Mouse (Mus musculus) forebrain, embryonic 14.5 days (tissue): Measurements from ENCODE around the gene Taf3. TPM values are rescaled to one million over a fixed set of nuclear protein-coding genes. Genes with fewer than 3 reads are reported as not detected.

ENCODE experiments used
- ATAC-seq: fragments of 200-750 bp; cut with Nextera tagmentation; 2 replicates; pipeline ENCODE4 v1.8.0; 2017; ENCODE audit warnings: mild to moderate bottlenecking, moderate library complexity
- DNase-seq: peaks from one replicate; pipeline ENCODE4 v3.0.0-alpha.2; 2015; ENCODE audit warnings: low spot score
- H3K27ac ChIP-seq: fragments of 300-500 bp; sonication (generic); 2 replicates; pipeline ENCODE4 v1.5.1; 2014; ENCODE audit warnings: low read depth, mild to moderate bottlenecking, control low read depth, low read length, moderate library complexity
- H3K27me3 ChIP-seq: fragments of 300-500 bp; sonication (generic); replicated peaks from 2 replicates; pipeline ENCODE4 v1.6.1; 2014; ENCODE audit warnings: low read length, control low read depth, mixed read lengths; ENCODE audit not compliant: control insufficient read depth, insufficient read depth
- H3K36me3 ChIP-seq: fragments of 300-500 bp; sonication (generic); 2 replicates; pipeline ENCODE4 v1.6.1; 2014; ENCODE audit warnings: low read length, control low read depth; ENCODE audit not compliant: control insufficient read depth, insufficient read depth
- H3K4me1 ChIP-seq: fragments of 300-500 bp; sonication (generic); 2 replicates; pipeline ENCODE4 v1.6.1; 2014; ENCODE audit warnings: antibody characterized with exemption, low read length, control low read depth; ENCODE audit not compliant: control insufficient read depth, insufficient read depth
- H3K4me2 ChIP-seq: fragments of 300-500 bp; sonication (generic); 2 replicates; pipeline ENCODE4 v1.6.1; 2014; ENCODE audit warnings: mild to moderate bottlenecking, control low read depth, low read length
- H3K4me3 ChIP-seq: fragments of 300-500 bp; sonication (generic); 2 replicates; pipeline ENCODE4 v1.5.1; 2014; ENCODE audit warnings: low read depth, low read length, control low read depth
- H3K9ac ChIP-seq: fragments of 300-500 bp; sonication (generic); 2 replicates; pipeline ENCODE4 v1.6.1; 2014; ENCODE audit warnings: mild to moderate bottlenecking, low read length, control low read depth, moderate library complexity
- H3K9me3 ChIP-seq: fragments of 300-500 bp; sonication (generic); replicated peaks from 2 replicates; pipeline ENCODE4 v1.6.1; 2016; ENCODE audit warnings: low read length, control low read depth, mixed read lengths; ENCODE audit not compliant: control insufficient read depth
- WGBS: fragments of 180-500 bp; shearing (Covaris S2); extraction: QIAGEN DNeasy Blood & Tissue Kit; methylation state at CpG from one replicate; pipeline ENCODE4 v1.1.7; 2014; 5-methylcytosine and 5-hydroxymethylcytosine counted together
- polyA plus RNA-seq: library from polyadenylated mRNA; unstranded; fragments of >200 nt; fragmentation: Nextera tagmentation; extraction: Ambion mirVana; gene quantifications from 2 replicates; pipeline ENCODE4 v1.2.1, GENCODE M21; 2014

Gene Taf3
- polyA plus RNA-seq, 1 experiment from 2014 or later = 10.9 TPM

DNA sequence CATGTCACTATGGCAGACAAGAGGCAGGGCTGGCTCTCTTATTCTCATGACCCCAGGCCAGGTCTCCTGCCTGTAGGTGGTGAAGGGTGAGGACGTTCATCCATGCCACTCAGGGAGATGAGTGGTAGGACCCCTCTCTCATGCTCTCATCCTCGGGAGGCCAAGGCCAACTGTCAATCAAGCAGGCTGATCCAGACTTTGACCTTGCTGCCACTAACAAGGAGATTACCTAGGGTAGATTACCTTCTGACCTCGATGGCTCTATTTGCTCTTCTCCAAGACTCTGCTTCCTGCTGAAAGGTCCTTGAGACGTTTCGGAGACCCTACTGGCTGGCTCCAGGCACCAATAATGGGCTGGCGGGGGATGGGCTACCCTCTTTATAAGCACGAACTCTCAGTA lies 26.1 kb upstream of the Taf3 start:
- H3K4me1 ChIP-seq = peaks cover 11% of the 10 kb centered on the region
- no peak overlapping the region for H3K27ac ChIP-seq
- H3K4me2 ChIP-seq = no peak overlapping the region
- no peak overlapping the region for H3K9ac ChIP-seq
- H3K4me3 ChIP-seq = no peak overlapping the region
- WGBS = 85% methylated on average over 7 of the region's 7 CpGs
- no peak for DNase-seq
- no peaks in the 10 kb centered on the region for H3K27me3 ChIP-seq
- H3K9me3 ChIP-seq = no peaks in the 10 kb centered on the region
- H3K36me3 ChIP-seq = no peaks in the 10 kb centered on the region
- ATAC-seq = no peak

GRCm38 (mm10) chr2:10071751-10072150 lies 23.4 kb upstream of the Taf3 start:
- no peaks in the 10 kb centered on the region for H3K4me1 ChIP-seq
- peaks cover 18% of the 10 kb centered on the region for H3K36me3 ChIP-seq
- no peak for DNase-seq
- WGBS = 92% methylated on average over 7 of the region's 7 CpGs
- no peak overlapping the region for H3K9ac ChIP-seq
- H3K27ac ChIP-seq = no peak overlapping the region
- no peaks in the 10 kb centered on the region for H3K27me3 ChIP-seq
- H3K4me2 ChIP-seq = no peak overlapping the region
- H3K4me3 ChIP-seq = no peak overlapping the region
- H3K9me3 ChIP-seq = no peaks in the 10 kb centered on the region
- ATAC-seq = no peak

GRCm38 (mm10) chr2:10058836-10059235 lies 10.4 kb upstream of the Taf3 start:
- no peak for DNase-seq
- no peak for ATAC-seq
- no peak overlapping the region for H3K4me3 ChIP-seq
- no peak overlapping the region for H3K27ac ChIP-seq
- H3K4me2 ChIP-seq = no peak overlapping the region
- no peaks in the 10 kb centered on the region for H3K4me1 ChIP-seq
- H3K36me3 ChIP-seq = peaks cover 89% of the 10 kb centered on the region
- WGBS = 84% methylated on average over 5 of the region's 5 CpGs
- no peak overlapping the region for H3K9ac ChIP-seq
- H3K27me3 ChIP-seq = no peaks in the 10 kb centered on the region
- H3K9me3 ChIP-seq = no peaks in the 10 kb centered on the region

GRCm38 (mm10) chr2:10051996-10052395 lies 3.6 kb upstream of the Taf3 start:
- H3K27ac ChIP-seq = no peak overlapping the region
- no peak overlapping the region for H3K9ac ChIP-seq
- H3K4me1 ChIP-seq = peaks cover 10% of the 10 kb centered on the region
- WGBS = 100% methylated on average over 1 of the region's 1 CpGs
- ATAC-seq (no peak), DNase-seq (no peak)
- H3K4me3 ChIP-seq = no peak overlapping the region
- no peaks in the 10 kb centered on the region for H3K9me3 ChIP-seq
- H3K4me2 ChIP-seq = no peak overlapping the region
- H3K27me3 ChIP-seq = no peaks in the 10 kb centered on the region
- H3K36me3 ChIP-seq = peaks cover 30% of the 10 kb centered on the region

DNA sequence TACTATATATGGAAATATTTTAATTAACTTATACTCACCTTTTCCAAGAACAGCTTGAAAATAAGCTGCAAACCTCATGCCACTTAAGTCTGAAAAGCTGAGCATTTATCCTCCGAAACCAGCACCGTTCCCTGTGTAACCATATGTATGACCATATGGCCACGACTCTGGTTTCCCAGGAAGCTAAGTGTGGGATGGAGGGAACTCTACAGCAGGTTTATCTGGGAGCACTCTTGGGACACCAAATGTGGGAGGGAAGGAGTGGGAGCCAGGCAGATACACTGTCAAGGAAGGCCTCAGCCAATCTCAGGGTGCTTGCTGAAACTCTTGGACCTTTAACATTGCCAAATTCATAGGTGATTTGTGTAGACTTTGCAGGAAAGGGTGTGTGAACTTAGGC lies 2.5 kb upstream of the Taf3 start:
- Histone ChIP-seq H3K36me3 (peaks cover 21% of the 10 kb centered on the region), H3K27ac (no peak overlapping the region), H3K9ac (no peak overlapping the region), H3K4me1 (peaks cover 10% of the 10 kb centered on the region), H3K27me3 (no peaks in the 10 kb centered on the region), H3K4me3 (no peak overlapping the region), H3K9me3 (no peaks in the 10 kb centered on the region), H3K4me2 (no peak overlapping the region)
- peak; percentile 30 for DNase-seq
- ATAC-seq = no peak
- 78% methylated on average over 3 of the region's 3 CpGs for WGBS

DNA sequence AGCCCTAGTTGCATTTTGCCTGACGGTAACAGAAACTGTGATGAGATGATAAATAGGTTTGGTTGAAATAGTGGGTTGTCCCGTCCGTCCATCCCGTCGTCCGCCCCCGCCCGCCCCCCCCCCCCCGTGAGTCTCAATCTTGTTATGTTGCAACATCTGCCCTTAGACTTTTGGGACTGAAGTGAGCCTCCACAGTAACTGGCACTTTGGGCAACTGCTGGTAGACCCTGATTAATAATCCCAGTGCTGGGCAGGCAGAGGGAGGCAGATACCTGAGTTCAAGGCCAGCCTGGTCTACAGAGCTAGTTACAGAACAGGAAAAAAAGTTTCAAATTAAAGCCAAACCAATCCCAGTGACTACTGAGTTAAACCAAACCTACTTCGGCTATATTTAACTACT lies 1.1 kb upstream of the Taf3 start:
- H3K4me3 ChIP-seq = peak overlapping the region; percentile 91
- peak overlapping the region; percentile 66 for H3K4me2 ChIP-seq
- H3K36me3 ChIP-seq = peaks cover 7% of the 10 kb centered on the region
- H3K27me3 ChIP-seq = no peaks in the 10 kb centered on the region
- ATAC-seq = no peak
- WGBS = 18% methylated on average over 10 of the region's 10 CpGs
- no peak overlapping the region for H3K27ac ChIP-seq
- no peaks in the 10 kb centered on the region for H3K9me3 ChIP-seq
- peak overlapping the region; percentile 49 for H3K9ac ChIP-seq
- H3K4me1 ChIP-seq = peaks cover 10% of the 10 kb centered on the region
- DNase-seq = no peak

DNA sequence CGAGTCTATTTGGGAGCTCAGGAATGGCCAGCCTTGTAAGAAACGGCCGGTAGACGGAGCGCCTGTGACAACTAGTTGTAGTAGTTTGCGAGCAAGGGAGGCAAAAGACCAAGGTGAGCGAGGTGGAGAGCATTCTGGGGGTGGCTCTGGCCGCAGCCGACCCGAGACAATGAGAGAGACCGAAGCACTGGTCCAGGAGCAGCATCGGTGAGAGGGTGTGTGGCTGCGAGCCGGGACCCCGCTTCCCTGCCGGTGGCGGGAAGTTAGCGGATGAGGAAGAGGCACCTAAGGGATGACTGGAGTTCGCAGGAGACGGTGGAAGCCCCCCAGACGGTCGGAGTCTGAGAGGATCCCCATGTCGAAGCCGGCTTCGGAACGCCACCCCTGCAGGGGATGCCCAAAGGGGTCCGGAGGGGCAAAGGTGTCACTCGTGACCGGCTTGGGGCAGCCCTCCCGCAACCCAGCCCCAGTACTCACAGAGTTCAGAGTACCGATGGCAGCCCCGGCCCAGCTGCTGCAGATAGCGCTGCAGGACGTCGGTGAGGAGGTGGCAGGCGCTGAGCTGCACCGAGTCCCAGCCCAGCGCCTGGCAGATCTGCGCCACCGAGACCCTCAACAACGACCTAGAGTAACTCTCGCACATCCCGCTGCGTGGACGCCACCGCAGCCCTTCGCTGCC lies 499 bp downstream of the Taf3 start:
- Histone ChIP-seq H3K36me3 (no peaks in the 10 kb centered on the region), H3K27ac (peak overlapping the region; percentile 27; the same call in 1 of the 2 replicates), H3K9me3 (no peaks in the 10 kb centered on the region), H3K4me2 (peak overlapping the region; percentile 84), H3K27me3 (no peaks in the 10 kb centered on the region), H3K4me3 (peak overlapping the region; percentile 91), H3K9ac (peak overlapping the region; percentile 81), H3K4me1 (peaks cover 10% of the 10 kb centered on the region)
- WGBS = under 1% methylated on average over 46 of the region's 47 CpGs
- ATAC-seq = peak; percentile 75
- DNase-seq = peak; percentile 54

DNA sequence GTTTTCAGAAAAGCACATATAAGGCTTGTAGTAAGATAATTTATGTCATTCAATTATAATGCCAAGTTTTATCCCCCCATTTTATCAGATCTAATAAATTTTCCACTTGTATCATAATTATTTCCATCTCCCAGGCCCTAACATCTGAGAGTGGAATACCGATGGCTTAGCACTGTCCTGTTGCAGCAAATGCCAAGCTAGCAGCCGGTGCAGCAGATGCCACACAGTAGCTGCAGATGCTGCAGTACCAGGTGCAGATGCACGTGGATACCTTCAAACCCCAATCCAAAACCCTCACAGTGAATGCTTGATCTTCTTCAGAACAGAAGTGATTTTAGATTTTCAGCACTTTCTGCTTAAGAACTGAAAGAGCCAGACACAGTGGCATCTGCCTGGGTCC lies 13.4 kb downstream of the Taf3 start:
- Histone ChIP-seq H3K9ac (no peak overlapping the region), H3K9me3 (no peaks in the 10 kb centered on the region), H3K4me1 (no peaks in the 10 kb centered on the region), H3K27ac (no peak overlapping the region), H3K27me3 (no peaks in the 10 kb centered on the region), H3K36me3 (peaks cover 4% of the 10 kb centered on the region), H3K4me3 (no peak overlapping the region), H3K4me2 (no peak overlapping the region)
- DNase-seq (no peak), ATAC-seq (no peak)
- 86% methylated on average over 3 of the region's 3 CpGs for WGBS

GRCm38 (mm10) chr2:10033684-10034083 lies 14.7 kb downstream of the Taf3 start:
- no peak overlapping the region for H3K4me2 ChIP-seq
- ATAC-seq (no peak), DNase-seq (no peak)
- no peaks in the 10 kb centered on the region for H3K36me3 ChIP-seq
- no peak overlapping the region for H3K9ac ChIP-seq
- H3K4me3 ChIP-seq = no peak overlapping the region
- no peak overlapping the region for H3K27ac ChIP-seq
- no peaks in the 10 kb centered on the region for H3K9me3 ChIP-seq
- H3K4me1 ChIP-seq = no peaks in the 10 kb centered on the region
- 69% methylated on average over 4 of the region's 4 CpGs for WGBS
- H3K27me3 ChIP-seq = no peaks in the 10 kb centered on the region
